Mouse (Mus musculus) natural killer cell, adult 2 months (primary cell): ENCODE results near the gene Rtkn2.

Source experiments
- DNase-seq, 2 experiments: peaks; one replicate each; pipeline ENCODE4 v3.0.0; 2022; ENCODE audit warnings: low spot score in 2 of 2

Gene Rtkn2

DNA sequence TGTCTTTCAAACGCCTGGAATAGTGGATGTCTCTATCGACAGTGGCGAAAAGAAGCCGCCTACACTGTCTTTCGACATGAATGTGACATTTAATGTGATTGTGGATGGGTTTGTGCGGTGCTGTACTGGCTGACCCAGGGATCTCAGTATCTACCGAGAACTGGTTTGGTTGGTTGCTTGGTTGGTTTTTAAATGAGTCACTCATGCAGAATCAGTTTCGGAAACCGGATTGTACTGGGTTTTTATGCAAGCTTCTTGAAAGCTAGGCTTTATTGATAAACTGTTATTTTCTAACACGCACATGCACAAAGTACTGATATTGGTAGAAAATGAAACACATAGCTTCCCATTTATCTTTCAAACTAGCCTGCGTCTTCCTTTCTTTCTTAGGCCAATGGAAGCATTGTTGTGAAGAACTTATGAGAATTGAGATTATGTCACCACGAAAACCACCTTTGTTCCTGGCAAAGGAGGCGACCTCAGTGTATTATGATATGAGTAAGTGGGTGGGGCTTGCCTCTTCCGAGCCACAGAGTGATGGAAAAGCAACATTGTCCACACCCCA is 60.4 kb downstream of the Rtkn2 start:
- no peak for DNase-seq

DNA sequence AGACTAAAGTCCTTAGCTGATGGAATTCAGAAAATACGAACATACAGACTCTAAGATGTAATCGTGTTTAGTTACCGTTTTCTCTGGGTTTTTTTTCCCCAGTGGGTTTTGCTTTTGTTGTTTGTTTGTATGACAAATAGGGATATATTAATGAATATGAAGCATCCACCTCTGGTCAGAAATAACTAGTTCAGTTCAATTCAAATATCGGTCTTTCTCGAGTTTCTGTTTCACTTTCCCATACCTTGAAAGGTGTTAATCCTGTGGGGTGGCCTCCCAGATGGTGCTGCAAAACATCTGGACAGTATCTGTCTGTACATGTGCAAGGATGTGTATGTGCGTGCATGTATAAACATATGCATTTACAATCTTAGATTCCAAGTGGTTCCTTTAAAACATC is 61.0 kb downstream of the Rtkn2 start:
- DNase-seq = no peak

DNA sequence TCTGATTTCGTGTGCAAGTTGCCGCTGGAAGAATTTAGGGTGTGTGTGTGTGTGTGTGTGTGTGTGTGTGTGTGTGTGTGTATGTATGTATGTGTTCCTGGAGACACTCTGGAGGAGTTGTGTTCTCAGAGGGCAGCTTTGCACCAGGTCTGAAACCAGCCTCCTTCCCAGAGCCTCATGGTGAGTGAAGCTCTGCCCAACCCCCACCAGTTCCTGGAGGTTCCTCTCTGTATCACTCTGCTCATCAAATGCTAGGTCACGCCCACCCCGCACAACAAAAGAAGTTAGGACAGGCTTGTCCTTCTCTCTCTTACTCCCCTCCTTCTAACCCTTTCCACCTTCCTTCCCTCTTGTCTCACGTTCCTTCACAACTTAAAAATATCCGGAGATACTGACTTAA is 64.6 kb downstream of the Rtkn2 start:
- DNase-seq = no peak

DNA sequence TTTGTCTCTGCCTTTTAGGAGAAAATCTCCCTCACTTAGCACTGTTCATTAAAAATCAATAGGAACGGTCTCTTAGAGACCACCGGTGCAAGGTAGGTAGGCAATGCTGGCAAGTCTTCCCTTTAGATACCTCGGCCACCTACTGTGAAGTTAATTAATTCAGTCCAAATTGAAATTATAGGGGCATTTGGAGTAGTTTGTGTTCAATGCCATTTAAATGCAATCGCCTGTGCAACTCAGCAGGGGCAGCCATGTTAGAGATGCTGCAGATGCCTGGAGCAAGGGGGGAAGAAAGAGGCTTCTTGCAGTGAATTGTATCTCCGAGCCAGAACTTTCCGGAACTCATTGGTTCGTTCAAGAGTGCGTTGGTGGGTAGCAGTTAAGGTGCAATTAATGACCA is 65.5 kb downstream of the Rtkn2 start:
- DNase-seq = no peak

DNA sequence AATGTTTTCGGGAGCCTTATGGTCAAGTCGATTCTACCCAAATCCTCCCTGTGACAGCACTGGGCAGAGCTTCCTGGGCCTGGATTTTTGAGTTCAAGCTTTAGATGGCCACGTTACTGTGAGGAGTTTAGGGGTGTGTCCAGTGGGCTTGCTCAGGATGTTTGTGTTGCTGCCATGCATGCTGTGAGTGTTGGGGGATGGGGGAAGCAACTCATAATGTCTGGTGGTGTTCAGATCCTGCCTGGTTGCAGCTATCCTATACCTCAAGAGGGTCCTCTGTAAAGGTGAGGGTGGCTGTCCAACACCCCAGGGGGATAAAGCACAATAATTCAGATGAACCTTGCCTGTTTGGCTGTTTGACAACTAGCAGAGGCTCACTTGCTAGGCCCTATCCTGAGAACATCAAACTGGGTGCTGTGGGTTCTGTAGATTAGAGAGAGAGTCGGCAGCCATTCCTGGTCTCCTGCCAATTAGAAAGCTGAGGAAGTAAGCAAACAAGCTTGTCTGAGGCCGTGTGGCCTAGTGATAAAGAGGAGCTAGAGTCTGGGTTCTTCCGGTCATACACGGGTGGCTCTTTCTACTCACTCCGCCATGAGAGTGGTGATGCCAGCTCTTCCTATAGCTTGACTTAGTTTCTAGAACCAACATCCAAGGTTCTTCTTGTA is 69.4 kb downstream of the Rtkn2 start:
- DNase-seq = no peak

DNA sequence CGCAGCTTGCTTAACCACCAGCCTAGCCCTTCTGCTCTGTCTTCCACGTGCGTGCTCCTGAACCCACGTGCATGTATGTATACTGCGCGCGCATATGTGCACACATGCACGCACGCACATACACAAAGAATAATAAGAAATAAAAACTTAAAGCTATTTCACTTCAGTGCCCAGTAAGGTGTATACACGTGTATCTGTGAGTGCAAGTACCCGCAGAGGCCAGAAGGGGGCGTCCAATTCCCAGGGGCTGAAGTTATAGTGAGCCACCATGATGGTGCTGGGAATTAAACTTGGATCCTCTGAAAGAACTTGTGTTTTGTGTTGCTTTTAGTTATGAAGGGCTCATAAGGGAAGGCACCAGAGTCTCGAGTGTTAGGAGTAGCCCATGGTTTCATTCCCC is 71.5 kb downstream of the Rtkn2 start:
- no peak for DNase-seq

DNA sequence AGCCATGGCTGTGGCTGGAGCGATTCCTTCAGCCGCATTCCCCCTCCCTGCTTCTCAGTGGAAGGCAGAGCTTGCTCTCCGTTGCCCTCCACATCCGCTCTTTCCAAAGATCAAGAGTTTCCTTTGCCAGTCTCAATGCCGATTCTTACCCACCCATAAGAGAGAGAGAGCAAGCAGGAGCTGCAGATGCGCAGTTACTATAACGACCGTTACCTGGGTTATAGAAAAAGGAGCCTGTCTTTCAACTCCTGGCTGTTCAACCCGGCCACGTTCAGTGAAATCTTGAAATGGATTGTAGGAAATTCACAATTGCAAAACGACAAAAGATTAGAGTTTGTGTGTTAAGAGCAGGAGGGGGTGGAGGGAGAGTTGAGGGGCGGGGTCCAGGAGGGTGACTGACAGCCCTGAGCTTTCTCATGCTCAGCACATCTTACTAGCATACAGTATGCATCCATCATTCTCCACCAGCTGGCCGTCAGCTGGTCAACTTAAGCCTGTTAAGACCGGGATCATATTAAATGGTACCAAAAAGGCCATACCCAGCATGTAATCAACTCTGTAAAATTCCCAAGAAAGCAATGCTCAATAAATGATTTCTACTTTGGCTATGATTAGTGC is 72.1 kb downstream of the Rtkn2 start:
- no peak for DNase-seq

DNA sequence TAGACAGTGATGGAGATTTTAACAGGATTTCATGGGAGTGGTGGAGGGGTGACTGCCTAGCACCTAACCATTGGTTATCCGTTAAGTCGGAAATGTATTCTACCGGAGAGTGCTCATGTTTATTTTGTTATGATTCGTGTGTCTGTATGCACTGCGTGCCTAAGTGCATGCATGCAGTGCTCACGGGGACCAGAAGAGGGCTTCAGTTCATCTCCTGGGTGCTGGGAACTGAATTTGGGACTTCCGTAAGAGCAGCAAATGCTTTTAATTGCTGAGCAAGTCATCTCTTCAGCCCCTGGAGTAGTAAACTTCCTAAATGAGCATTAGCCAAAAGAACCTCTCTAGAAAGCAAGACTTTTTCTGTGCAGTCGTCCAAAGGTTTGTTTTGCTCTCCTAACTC is 72.9 kb downstream of the Rtkn2 start:
- DNase-seq = no peak

DNA sequence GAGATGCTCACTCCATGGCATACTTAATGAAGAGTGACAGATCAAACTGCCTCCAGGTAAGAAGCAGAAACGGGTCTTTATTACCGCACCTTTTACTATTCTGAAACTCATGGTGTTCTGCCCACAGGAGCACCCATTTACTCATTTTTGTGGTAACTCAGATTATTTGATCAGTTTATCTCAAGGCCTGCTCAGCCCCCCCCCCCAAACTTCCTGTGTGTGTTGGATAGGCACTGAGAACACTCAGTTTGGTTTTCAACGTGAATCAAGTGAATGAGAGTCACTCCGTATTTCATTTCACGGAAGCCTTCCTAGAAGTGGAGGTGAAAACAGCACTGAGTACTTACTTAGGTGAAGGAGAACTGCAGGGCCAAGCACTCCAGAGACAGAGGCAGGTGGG is 74.8 kb downstream of the Rtkn2 start:
- DNase-seq = no peak

DNA sequence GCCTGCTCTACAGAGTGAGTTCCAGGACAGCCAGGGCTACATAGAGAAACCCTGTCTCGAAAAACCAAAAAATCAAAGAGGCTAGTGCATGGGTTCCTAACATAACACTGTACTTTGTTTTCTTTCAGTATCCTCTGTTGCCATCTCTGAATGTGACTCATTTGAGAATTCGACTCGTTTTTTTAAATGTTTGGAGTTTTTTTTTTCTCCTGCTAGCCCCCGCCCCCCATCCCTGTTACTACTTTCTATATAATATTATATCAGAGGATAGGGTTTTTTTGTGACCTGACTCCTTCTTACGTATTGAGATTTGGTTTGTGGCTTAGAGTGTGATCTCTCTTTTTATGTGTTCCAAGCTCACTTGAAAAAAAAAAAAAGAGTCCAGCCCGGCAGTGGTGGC is 75.3 kb downstream of the Rtkn2 start:
- DNase-seq = no peak

DNA sequence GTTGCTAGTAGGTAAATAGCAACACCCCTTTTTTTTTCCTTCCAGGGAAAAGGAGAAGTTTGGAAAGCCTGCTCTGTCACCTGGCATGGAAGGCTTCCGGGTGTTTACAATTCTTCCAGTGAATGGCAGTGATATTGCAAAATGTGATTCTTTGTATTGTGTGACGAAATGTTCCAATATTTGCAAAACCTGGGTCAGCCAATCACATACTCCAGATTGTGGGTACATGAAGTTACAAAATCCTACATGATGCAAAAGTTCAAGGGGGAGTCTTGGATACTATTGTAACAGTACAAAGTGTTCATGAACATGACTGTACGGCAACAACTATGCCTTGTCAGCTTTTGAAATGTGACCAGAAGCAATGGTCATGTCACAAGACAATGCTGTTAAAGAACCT is 78.5 kb downstream of the Rtkn2 start:
- no peak for DNase-seq

DNA sequence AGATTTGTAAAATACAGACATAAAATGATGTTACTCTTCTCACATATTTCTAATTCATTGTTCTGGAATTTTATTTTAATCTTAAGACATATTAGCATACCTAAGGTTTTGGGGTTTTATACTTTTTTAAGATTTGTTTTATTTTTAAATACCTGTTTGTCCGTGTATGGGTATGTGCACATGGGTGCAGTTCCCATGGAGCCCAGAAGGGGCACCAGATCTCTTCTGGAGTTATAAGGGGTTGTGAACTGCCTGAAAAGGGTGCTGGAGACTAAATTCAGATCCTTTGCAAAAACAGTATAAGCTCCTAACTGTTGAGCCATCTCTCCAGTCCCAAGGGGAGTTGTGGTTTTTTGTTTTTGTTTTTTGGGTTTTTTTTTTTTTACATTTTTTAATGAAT is 79.0 kb downstream of the Rtkn2 start:
- no peak for DNase-seq

DNA sequence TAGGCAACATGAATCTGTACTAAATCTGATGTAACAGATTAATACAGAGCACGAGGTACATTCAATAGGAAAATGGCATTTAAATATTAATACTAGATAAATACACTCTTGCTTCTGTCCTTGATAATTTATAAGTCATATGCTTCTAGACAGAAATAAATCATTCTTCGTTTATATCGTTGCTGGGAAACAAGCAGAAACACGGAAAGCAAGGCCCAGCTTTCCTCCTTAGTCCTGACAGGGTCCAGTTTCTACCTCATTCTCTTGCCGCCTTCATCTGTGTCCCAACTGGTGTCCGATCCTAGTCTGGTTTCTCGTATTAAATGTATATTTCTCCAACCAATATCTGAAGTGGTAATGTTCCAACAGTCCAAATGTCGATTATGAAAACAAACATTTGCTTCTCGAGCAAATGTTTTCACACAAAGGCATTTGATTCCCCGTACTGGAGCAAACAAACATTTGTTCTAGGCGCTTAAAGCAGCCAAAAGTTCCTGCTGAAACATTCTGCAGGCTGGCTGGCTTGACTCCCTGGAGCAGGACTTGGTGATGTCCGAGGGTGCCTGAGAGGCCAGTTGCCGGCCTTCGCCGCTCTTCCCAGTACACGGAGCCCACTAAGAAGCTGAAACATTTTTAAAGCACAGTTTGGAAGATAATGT is 81.3 kb downstream of the Rtkn2 start:
- no peak for DNase-seq

DNA sequence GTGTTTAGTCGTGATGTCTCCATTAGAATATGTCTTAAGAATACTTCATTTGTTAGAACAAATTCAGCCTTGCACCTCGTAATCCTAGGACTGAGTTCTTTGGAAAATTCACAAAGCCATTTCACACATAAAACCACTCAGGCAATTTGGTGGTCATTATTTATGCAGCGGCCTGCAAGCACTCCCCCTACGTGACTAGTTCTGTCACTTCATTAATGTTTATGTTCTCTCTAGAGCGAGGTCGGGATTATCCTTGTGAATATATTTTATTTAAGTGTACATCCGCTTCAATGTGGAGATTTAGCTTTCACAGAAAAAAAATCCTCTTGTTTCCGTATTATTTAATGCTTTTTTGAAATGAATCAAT is 81.9 kb downstream of the Rtkn2 start:
- no peak for DNase-seq

DNA sequence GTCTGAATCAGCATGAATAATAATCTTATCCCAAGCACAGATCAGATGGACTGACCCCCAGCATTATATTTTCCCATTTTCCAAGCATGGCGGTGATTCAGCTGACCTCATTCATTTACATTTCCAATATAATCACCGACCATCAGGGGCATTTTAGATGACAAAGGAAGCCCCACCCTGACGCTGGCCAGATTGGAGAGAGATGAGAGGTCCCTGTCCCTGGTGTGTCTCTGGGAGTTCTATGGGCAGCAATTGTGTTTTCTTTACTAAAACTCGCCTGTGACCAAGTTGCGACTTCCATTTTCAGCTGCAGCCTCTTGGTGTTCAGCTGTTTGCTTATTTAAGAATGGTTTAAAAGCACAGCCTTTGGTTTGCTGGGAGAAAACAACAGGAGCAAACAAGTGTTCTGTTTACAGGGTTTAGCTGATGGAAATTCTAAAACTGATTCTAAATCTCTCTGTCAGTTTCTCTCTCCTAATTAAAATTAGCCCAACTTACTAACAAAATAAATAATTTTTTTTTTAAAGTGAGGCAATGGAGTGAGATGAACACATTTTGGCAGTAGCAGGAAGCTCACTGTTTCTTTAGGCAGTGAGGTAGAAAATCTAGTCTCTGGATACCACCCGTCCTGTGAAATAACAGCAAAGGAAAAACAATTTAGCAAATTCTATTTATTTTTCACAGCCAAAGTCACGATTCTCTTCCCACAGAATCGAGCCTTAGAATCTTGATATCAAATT is 84.6 kb downstream of the Rtkn2 start:
- no peak for DNase-seq

DNA sequence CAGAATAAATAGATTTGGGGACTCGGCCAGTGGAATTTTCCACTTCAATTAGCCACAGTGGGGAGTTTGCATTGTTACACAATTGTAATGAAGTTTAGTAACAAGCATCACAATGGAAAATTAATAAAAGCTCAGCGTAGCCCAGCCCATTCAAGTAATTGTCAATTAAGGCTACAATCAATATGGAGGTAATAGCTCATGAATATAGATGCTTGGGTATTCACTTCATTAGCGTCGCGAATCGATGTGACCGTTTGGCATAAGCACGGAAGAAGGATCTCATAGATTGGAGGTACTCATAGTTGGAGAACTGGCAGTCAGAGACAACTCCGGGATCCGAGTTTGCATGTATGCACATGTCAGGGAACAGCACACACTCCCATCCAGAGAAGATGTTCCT is 85.2 kb downstream of the Rtkn2 start:
- DNase-seq = no peak

DNA sequence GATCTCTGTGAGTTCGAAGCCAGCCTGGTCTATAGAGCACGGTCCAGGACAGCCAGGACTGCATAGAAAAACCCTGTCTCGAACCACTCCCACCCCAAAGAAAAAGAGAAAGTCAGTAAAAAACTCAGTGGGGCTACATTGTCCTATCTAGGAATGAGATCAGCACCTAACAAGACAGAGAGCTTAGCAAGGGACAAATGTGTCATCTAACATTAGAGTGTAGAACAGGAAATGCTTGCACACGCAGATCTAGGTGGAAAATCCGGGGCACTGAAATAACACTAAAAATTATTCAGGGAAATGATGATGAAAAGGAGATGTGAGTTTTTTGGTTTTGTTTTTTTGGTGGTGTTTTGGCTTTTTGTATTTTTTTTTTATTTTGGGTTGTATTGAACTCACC is 86.8 kb downstream of the Rtkn2 start:
- DNase-seq = no peak

DNA sequence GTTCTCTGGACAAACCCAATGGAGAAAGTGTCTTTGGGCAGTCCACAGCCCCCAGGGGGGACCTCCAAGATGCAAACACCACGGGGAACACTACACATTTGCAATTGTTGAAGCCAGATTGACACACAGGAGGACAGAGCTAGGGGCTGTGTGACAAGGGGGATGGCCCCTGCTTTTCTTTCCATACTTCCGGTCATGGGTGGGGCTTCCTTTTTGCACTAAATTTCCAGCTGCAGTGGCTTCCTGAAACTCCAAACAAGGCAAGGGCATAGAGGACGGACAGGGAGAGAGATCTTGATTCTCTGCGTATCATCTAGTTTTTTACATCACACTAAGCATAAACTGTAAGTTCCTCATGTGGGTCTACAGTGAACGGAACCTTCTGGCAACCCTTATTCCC is 88.6 kb downstream of the Rtkn2 start:
- DNase-seq = no peak

DNA sequence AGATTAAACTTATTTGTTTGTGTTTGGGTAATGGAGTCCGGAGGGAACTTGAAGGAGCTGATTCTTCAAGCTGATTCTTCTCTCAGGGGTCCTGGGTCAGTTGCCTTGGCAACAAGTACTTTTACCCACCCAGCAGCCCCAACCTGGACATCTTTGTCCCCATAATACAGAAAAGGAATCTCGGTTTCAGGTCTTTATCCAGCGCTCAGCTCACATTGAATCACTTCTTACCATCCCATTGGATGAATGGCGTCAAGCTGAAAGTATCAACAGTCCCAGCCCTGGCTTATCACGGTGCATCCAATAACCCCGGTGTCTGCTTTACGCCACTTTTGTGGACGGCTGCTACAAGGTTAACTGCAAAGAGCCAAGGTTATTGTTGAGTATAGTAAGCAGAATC is 89.1 kb downstream of the Rtkn2 start:
- DNase-seq = no peak

DNA sequence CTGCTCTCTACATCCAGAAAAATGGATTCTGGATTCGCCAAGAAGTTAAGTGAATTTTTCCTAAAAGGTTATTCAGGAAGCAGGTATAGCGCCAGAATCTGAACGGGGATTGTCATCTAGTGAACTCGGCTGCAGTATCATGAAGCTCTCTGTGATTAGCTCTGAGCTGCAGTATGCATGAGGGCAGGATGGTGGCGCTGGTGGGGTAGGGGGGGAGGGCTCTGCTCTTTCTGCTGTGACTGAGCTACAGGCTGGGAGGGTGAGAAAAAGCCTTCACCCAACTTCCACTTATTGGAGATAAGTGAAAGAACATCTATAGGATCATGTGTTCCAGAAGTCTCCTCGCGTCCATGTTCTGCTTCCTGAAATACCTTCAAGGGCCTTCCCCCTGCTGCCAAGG is 91.7 kb downstream of the Rtkn2 start:
- no peak for DNase-seq

DNA sequence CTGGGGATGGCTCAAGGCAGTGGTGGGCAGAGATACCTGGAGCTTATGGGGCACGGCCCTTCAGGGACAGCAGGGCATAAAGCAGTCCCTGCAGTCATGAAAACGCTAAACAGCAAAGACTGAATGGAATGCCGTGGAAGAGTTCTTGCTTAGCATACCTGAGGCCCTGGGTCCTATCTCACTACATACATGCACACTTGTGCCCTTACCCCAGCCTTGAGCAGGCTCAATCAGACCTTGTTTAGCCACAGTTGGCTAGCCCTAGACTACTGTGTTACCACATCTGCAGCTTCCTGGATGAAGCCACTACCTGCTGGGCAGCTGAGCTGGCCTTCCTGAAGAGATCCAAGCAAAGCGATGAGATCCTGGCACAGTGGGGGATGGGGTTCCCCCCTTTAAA is 93.3 kb downstream of the Rtkn2 start:
- no peak for DNase-seq

DNA sequence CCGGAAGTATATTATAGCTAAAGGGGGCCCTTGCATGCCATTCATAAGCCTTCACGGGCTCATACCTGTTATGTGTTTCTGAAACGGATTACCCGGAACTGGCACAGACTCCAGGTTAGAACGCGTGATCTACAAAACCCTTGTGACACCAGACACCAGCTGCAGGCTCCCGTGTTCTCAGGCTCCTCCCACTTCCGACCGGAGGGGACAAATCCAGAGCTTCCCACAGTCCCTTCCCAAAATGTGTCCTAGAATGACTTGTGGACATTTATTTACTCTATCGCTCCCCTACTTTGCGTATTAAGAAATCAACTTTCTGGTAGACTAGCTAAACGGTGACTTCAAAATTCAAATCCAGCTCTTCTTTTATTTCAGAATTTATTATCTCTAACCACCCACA is 94.9 kb downstream of the Rtkn2 start:
- no peak for DNase-seq

DNA sequence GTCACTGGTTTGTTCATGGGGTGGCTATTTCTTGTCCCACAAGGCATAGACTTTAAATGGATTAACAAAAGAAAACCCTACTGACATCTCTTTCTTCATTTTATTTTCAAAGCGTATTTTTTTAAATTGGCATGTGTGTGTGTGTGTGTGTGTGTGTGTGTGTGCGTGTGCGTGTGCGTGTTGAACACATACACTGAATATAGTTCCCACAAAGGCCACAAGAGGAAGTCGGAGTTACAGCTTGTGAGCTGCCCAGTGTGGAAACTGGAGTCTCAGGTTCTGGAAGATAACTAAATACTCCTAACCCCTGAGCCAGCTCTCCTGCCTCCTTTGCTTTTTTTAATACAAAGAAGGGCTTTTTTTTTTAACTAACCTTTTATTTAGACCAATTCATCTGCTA is 95.8 kb downstream of the Rtkn2 start:
- no peak for DNase-seq
